Mouse (Mus musculus): ENCODE data around the gene Zdhhc22. TPM values are rescaled to one million over a fixed set of nuclear protein-coding genes. Genes with fewer than 3 reads are reported as not detected.

Zdhhc22 gene
- polyA plus RNA-seq, 1 experiment from 2014 or later = not detected

Other genes with a start within 250 kb of the Zdhhc22 start
- gene Irf2bpl, start 105.6 kb downstream of the Zdhhc22 start, polyA plus RNA-seq (2018) = 9.1 to 32.1 TPM (median 10.4 TPM) in 3 replicates
- gene Cipc, start 43.4 kb downstream of the Zdhhc22 start, polyA plus RNA-seq (2018) = 42.6 to 89.8 TPM (median 86.9 TPM) in 3 replicates
- not detected in 3 replicates for gene Tmem63c, start 30.9 kb upstream of the Zdhhc22 start, polyA plus RNA-seq (2018)
- gene Ngb, start 112.1 kb upstream of the Zdhhc22 start, polyA plus RNA-seq (2018) = 0.09 TPM in 1 of 3 replicates, not detected in the others
- 14.6 to 20.4 TPM (median 19.2 TPM) in 3 replicates for gene Gstz1, start 156.7 kb upstream of the Zdhhc22 start, polyA plus RNA-seq (2018)
- 5.8 to 7.9 TPM (median 5.8 TPM) in 3 replicates for gene Pomt2, start 157.5 kb upstream of the Zdhhc22 start, polyA plus RNA-seq (2018)
- 0.48 to 1.2 TPM (median 0.73 TPM) in 3 replicates for gene Samd15, start 209.3 kb upstream of the Zdhhc22 start, polyA plus RNA-seq (2018)
- gene Tmed8, start 210.0 kb upstream of the Zdhhc22 start, polyA plus RNA-seq (2018) = 6.6 to 15.5 TPM (median 11.6 TPM) in 3 replicates
- 0.31 to 0.40 TPM (median 0.32 TPM) in 3 replicates for gene Noxred1, start 248.3 kb upstream of the Zdhhc22 start, polyA plus RNA-seq (2018)